Mouse (Mus musculus) adrenal gland, postnatal 25 days (tissue): ENCODE measurements around the gene Fam3a. TPM values are rescaled to one million over a fixed set of nuclear protein-coding genes. Genes with fewer than 3 reads are reported as not detected.
"Not testable (repeated sequence)": the region's sequence is repeated elsewhere in the genome, so short reads cannot be mapped to it uniquely, and the experiment has no call there.

Experiments used
- DNase-seq: peaks from one replicate; pipeline ENCODE4 v3.0.0; 2021; ENCODE audit warnings: mixed read lengths
- long read RNA-seq: library from polyadenylated mRNA; stranded (forward); transcript quantifications from one replicate; pipeline ENCODE4 v2.0.0, GENCODE M21; 2021
- total RNA-seq: library from RNA; stranded (reverse); gene quantifications from 2 replicates; pipeline ENCODE4 v1.2.3, GENCODE M21; 2021

The Fam3a gene
- total RNA-seq, result 22.2 and 26.2 TPM in 2 replicates
- long read RNA-seq, transcript Fam3a-206 (9 exons, 1,899 nt), result major isoform, 26 of 35 reads
- long read RNA-seq, partial matches to known transcripts, result 1 of 35 reads
- long read RNA-seq, other reads (novel, unspliced or antisense), result 8 of 35 reads

DNA sequence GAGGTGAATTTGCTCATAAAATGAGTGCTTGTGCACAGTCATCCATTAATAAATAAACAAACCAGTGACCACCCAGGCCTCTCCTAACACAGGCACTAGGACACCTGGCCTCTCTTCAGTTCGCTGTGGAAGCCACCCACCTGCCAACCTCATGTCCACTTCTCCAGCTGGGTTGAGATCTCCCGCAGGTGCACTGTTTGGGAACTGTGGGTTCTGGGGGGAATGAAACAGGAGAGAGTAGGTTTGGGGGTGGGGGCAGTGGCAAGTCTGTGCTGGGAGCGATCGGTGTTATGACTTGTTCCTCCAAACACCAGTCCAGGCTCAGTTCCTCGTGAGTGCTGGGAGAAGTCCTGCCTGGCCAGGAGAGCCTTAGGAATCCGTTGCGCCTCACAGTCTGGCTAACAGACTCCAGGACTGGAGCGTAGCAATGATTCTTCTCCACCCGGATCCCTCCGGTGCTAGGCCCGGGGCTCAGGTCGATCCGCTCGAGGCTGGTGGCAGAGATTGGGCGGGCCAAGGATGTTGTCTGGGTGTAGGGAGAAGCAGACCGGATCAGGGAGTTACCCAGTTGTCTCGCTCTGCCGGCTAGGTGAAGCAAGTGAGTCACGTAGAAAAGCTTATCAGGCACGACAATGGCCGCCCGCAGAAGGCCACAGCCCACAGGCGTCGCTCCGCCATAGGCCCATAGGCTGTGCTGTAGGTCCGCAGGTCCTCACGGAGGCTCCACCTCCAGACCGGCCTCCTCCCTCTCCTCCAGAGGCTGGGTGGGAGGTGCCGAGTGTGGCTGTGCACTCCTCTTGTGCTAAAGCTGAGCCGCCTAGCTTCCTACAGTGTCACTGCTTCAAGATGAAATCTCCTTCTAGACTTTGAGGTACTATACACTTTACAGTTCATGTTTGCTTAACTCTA is at the start of gene Fam3a, which contains the start of gene Ikbkg:
Gene Fam3a (minus strand): TSS at position 738 of the 909 bp plus-strand sequence.
Gene Ikbkg (plus strand): TSS at position 756 of the 909 bp plus-strand sequence.
- peak; percentile 81 for DNase-seq

DNA sequence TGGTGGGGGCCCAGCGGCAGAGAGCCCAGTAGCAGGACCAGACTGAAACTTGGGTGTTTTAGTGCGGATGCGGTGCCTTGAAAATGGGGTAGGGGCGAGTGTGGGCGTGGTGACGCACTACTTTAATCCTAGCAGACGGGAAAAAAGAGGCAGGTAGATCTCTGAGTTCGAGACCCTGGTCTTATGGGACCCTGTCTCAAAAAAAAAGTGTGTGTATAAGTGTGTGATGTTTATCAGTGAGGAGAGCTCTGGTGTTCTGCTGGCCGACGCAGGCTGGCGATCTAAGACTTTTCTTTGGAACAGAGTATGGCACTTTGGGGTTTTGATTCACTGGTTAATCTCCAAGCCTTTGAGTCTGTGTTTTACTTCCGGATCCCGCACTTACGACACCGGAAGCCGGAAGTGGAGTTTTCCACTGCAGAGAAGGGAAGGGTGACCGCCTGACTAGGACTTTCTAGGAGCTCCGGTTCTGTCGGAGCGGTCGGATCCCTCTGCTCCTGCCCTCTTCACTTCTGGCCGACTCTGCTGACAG is 36.3 kb upstream of the Fam3a start:
- peak; percentile 57 for DNase-seq

DNA sequence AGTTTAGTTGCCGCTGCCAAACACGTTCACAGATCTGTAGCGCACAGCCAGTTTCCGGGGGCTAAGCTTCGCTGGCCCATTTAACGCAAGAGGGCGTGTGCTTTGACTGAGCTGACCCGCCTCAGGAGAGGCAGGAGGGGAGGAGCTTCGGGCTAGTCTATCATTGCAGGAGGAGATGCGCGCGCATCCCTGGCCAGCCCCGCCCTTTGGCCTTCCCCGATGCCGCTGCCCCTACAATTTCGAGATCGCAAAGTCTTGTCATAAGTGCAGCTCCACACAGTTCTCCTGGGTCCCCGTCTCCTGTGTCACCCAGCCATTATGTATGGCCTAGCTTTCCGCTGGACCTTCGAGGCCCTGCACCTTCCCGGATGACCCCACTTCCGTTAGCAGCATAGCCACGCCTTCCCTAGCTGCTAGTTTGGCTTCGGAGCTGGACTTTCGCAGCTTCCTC is 35.8 kb upstream of the Fam3a start, which contains the start of gene G6pdx:
Gene G6pdx (minus strand): TSS at position 369 of the 451 bp plus-strand sequence.
- DNase-seq, result peak; percentile 87

DNA sequence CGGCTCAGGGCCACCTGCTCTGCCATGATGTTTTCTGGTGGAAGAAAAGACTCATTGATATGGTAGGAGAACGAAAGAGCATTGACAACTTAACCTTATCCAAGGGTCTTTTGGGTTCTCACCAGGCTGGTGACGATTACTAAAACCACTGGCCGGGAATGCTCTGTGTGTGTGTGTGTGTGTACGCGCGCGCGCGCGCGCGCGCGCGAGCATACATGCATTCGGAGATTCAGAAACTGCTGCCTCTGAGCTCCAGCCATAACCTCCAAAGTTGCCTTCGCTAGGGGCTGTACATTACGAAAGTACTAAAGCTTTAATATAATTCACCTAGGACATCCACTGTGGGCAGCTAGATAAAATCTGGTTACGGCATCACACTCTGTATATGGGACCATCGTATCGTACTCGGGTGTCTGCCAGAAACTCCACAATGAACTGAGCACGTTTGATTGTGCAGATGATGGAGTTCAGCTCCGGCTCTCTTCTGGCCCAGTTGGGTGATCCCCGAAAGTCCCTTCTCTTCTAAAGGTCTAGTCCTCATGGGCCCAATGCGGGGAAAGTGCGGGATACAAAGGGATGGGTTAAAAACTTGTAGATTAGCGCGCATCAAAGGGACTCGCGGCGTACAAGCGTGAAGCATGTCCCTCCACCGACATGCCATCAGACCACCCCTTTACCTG is 35.2 kb upstream of the Fam3a start:
- DNase-seq, result no peak

DNA sequence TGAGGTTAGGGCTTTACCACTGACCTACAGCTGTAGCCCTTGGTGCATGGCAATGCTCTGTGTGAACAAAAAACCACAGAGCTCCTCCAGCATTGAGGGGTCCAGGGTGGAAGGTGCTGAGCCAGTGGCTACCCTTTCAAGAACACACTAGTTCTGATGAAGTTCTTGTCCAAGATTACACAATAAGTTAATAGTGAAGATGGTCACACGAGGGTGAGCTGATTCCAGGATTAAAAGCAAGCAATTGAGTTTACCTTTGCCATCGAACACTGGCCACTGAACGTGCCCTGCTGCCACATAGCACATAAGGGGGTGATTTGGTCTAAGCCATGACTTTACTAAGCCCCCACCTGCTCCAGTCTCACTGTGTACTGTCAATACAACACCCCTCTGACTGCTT is 34.0 kb upstream of the Fam3a start:
- no peak for DNase-seq

DNA sequence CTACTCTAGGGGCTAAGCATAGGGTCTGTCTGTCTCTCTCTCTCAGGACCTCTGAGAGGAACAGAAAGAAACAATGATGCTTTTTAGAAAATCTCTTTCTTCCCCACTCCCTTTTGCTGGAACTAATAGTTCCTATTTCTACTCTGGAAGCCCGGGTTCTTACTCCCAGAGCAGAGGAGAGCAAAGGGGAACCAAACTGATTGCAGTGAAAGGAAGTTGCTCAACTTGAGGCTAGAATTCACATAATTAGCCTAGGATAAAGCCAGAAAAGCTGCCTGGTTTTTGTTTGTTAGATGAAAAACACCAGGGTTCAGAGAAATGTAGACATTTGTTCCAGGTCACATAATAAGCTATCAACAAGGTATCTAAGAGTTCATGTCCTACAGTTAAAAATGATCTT is 33.2 kb upstream of the Fam3a start:
- no peak for DNase-seq

DNA sequence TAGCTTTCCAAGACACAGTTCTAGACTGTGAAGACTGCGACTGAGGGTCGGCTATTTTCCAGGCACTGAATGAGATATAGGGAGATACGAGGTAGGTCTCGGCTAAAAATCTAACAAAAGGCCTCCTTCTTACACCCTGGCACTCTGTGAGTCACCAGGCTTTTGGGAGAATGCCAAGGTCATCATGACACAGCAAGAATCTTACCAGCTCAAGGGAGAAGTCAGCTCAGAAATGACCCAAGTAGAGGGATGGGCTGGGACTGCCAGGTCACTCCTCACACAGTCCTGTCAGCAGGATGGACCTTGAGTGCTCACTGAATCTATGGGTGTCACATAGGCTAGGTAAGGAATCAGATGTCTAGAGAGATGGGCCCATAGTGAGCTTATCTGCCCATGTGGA is 32.1 kb upstream of the Fam3a start:
- DNase-seq, result peak; percentile 67

DNA sequence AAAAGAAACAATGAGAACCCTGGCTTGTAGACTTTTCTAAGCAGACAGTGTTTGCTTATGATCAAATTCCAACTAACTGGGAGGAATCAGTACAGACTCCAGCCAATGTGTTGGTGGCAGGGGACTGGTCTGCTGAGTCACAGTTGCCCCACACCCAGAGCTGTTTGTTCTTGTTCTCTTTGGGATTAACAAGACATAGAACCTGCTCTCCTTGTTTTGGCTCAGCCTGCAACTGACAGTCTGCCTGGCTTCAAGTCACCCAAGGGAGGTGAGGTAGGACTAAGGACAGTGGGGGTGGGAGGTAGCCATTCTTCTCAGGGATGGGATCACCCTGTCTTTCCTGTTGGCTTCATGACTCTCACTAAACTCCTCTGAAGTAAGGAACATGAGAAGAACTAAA is 31.4 kb upstream of the Fam3a start:
- DNase-seq, result peak; percentile 7

DNA sequence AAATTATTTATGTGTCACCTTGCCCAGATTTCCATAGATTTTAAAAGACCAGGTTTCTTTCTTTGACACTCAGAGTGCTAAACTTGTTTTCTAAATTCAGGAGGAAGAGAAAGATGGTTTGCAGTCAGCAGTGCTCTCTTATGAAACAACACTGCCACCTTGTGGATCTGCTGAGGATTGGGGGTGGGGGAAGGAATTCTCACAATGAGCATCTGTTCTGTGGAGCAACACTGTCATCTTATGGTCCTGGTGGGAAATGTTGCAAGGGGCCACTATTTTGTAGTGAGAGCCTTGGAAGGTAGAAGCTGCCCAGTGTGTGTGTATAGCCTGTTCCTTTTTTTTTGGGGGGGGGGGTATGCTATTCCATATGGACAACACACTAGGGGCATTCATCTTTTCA is 20.3 kb upstream of the Fam3a start:
- peak; percentile 35 for DNase-seq

DNA sequence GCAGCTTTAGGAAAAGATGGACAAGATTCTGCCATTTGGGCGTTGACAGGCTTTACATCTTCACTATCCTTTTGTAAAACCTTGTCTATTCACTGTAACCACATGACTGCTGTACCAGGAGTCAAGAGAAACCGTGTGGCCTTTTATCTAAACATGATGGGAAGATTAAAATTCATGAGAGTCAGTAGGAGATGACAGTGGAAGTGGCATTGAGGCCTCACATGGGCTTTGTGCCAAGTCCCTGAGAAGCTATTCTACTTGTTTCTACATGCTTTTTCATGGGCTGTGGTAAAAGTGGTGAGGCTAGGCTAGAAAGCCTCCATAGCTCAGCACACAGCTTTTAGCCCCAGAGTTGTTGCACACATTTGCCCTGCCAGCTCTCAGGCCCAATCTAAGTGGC is 15.3 kb upstream of the Fam3a start:
- DNase-seq, result no peak

DNA sequence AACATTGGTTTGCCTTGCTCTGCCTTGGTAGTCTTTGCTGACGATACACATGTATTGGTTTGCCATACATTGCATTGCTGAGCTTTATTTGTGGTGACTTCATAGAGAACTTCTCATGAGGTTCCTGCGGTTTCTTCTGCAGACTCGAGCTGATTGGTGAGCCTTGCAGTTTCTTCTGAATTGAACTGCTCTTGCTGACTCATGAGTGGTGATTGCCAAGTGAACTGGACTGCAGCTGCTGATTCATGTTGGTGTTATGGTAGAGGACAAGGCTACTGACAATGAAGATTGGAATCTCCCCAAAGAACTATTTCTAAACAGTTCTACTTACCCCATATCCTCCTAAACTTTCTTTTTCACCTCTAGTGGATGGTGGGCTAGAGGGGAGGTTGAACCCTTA is 7.1 kb upstream of the Fam3a start:
- DNase-seq, result no peak

DNA sequence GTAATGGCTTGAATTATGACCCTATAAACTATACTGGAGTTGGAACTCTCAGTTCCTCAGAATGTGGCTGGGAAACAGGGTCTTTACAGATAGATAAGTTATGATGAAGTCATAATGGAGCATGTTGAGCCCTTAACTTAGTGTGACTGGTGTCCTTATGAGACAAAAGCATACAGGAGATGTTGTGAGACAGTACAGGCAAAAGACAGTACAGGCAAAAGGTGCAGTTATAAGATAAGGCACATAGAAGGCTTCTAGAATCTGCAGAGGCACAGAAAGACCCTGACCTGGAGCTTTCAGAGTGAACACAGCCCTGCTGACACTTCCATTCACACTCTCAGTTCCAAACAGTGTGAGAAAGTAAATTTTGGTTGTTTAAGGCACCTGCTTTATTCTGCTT is 4.9 kb downstream of the Fam3a start:
- no peak for DNase-seq

DNA sequence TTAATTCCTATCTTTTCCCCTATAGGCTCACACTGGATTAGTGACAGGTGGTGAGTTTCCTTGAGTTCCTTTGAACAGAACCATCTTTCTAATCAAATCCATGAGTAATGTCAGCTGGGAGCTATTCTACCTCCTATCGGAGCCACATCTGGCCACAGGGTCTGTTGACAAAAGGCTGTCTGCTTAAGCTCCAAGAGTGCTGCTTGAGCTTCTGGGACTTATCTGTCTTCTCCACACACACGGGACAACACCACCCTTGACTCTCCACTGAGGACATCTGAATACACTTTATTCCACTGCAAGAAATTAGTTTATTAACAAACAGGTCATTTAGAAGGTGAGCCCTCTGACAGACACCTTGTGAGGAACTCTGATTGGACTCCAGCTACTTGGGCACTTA is 8.6 kb downstream of the Fam3a start:
- DNase-seq, result no peak

DNA sequence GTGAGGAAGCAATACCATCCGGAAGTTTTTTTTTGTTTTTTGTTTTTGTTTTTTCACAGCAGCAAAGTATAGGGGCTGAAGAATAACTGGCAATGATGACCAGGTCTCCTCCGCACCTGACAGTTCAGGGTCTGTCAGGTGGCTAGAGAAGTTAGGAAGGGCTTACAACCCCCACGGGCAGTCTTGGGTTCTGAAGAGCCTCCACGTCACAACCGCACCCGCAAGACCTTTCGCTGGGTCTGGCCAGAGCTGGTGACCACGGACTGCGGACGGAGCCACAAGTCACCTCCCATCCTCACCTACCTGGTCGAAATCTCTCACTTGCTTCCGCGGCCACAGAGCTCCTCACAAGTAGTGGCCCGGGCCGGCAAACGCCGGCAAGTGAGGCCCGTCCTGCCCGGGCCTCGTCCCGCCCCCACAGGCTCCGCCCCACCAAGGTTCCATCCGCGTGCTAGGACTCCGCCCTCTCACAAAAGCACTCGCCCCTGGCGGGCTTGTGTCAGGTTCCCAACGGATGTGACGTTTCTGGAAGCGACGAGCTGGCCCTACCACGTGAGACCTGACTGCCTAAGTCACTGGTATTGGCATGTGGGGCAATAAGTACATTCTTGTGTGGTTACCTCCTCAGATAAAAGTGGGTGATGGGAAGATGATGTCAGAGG is 20.1 kb downstream of the Fam3a start, which contains the start of the genes Ubl4a and Slc10a3:
Gene Ubl4a (minus strand): TSS at position 331 of the 662 bp plus-strand sequence.
Gene Slc10a3 (minus strand): TSS at position 462 of the 662 bp plus-strand sequence.
- DNase-seq, result peak; percentile 84

DNA sequence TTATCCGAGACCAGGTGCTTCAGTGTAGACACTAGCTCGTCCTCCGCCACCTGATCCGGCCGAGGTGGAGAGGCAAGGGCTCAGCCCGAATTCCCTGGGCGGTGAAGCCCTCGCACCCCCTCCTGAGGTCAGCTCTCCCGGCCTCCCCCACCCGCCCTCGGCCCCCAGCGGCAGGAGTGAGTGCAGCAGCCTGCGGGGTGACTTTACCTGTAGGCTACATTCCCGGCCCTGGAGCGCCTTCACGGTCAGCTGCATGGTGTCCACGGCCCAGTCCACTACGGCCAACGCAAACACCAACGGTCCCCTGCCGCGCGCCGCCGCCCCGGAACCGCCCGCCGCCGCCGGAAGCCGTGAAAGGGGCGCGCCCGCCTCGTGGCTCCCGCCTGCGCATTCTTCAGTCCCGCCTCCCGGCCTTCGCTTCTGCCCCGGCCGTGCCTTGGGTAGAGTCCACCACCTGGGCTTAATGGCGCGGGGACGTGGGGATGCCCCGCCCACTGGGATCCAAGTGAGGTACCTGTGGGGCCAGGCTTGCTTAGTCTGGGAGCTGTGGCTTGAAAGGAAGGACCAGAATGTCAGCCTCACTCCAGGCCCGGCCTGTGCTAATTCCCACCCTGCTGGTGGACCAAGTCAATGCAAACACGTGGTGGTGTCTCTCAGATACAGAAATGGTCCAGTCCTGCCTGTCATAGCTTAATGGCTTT is 24.7 kb downstream of the Fam3a start:
- peak; percentile 81 for DNase-seq

DNA sequence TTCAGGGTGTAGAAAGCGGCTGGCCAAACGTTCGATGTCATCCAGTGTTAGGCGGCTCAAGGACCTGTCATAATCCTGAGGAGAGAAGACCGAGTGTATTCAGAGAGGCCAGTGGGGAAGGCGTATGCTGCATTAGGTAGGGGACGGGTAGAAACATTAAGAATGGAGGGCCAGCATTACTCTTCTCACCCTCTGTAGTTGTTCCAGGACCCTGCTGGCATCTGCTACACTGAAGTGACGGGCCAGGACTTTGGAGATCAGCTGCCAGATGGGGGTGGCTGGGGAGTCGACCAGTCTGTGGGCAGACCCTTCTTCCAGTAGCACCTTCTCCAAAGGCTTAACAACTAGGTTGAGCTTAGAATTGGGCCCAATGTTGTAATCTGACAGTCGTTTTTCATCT is 25.6 kb downstream of the Fam3a start:
- no peak for DNase-seq

DNA sequence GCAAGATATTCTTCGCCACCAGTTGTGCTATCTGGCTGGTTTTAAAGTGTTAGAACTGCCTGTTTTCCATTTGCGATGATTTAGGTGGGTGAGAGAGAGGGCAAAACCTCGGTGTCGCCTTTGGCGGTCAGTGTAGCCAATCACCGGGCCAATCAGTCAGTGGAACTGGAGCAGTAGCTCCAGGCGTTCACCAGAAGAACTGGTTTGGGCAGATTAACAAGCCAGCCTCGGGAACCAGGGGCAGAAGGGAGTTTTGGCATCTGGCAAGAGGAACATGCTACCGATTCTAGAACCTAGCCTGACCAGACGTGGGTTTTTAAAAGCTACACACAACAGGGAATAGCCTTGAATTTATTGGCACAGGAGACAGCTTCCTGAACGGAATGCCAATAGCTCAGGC is 33.9 kb downstream of the Fam3a start:
- DNase-seq, result no peak

DNA sequence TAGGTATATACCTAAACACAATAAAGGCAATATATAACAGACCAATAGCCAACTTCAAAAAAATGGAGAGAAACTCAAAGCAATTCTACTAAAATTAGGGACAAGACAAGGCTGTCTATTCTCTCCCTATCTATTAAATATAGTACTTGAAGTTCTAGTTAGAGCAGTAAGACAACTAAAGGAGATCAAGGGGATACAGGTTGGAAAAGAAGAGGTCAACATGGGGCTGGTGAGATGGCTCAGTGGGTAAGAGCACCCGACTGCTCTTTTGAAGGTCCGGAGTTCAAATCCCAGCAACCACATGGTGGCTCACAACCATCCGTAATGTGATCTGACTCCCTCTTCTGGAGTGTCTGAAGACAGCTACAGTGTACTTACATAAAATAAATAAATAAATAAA is 36.0 kb downstream of the Fam3a start:
- not testable (repeated sequence) for DNase-seq

DNA sequence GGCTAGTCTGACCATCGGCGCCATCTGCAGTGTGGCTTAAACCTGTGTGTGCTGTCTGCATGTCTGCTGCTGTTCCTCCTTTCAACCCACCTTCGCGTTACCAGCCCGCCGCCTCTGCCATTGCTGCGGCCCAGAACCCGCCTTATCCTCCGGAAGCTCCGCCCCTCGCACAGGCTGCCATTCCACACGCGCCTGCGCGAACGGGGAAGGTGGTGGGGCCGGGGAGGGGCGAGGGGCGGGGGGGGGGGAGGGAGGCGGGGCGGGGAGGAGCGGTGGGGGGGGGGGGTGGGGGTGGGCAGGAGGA is 39.7 kb downstream of the Fam3a start, which contains the start of gene Lage3:
Gene Lage3 (minus strand): TSS at position 152 of the 304 bp plus-strand sequence.
- DNase-seq, result peak; percentile 86

DNA sequence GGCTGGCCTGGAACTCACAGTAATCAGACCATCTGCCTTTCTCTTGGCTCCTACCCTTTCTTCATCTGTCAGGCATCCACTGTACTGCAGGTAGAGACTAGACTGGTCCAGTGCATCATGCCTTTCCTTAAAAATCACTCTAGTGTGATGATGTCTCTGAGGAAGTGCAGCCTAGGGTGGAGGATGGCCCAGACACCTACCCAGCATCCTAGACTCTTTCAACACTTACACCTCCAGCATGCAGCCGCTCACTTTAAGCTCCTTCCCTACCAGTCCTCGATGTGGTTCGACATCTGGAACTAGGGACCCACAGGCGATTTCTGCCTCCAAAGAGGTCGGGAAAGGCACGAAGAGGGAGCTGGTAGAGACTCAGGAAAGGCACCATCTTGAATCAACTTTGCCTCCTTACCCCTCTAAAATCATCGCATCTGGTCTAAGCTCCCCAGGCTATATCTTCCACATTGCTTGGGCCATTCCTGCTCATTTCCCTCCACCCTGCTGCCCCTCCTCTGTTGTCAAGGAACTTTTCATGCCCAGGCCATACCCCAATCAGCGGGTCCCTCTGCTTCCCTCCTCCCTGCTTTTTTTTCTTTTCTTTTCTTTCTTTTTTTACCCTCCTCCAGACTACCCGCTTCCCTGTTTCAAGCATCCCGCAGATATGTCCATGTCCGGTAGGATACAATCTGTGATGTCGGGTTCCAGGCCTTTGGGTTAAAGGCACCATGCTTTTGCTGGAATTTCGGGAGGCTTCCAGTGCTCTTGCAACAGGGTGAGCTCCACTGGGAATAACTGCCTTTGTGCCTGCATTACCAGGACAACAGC is 40.2 kb downstream of the Fam3a start:
- no peak for DNase-seq
